Mouse (Mus musculus) right cerebral cortex, adult 18-20 months (tissue): ENCODE measurements around the gene Mkln1.

Experiments used
- DNase-seq: peaks from one replicate; pipeline ENCODE4 v3.0.0; 2022; ENCODE audit warnings: mixed read lengths

Gene Mkln1

GRCm38 (mm10) chr6:31398431-31399205 lies at the start of gene Mkln1:
Gene Mkln1, plus strand, starts transcription at chr6:31398735.
- DNase-seq, result peak; percentile 92

- peak; percentile 48 for DNase-seq
Measured at GRCm38 (mm10) chr6:31356444-31357191, 41.9 kb upstream of the Mkln1 start.

- peak; percentile 76 for DNase-seq
Measured at GRCm38 (mm10) chr6:31357286-31357685, 41.2 kb upstream of the Mkln1 start.

- no peak for DNase-seq
Measured at GRCm38 (mm10) chr6:31362617-31363016, 35.9 kb upstream of the Mkln1 start.

GRCm38 (mm10) chr6:31364399-31364798 lies 34.1 kb upstream of the Mkln1 start:
- DNase-seq, result no peak

GRCm38 (mm10) chr6:31367947-31368346 lies 30.6 kb upstream of the Mkln1 start:
- DNase-seq, result no peak

- no peak for DNase-seq
Measured at GRCm38 (mm10) chr6:31368559-31368958, 30.0 kb upstream of the Mkln1 start.

- DNase-seq, result no peak
Measured at GRCm38 (mm10) chr6:31369875-31370274, 28.7 kb upstream of the Mkln1 start.

GRCm38 (mm10) chr6:31370550-31371061 lies 27.9 kb upstream of the Mkln1 start:
- peak; percentile 26 for DNase-seq

GRCm38 (mm10) chr6:31371140-31371539 lies 27.4 kb upstream of the Mkln1 start:
- no peak for DNase-seq

GRCm38 (mm10) chr6:31372620-31373019 lies 25.9 kb upstream of the Mkln1 start:
- DNase-seq, result no peak

GRCm38 (mm10) chr6:31373084-31373673 lies 25.4 kb upstream of the Mkln1 start:
- DNase-seq, result no peak

- no peak for DNase-seq
Measured at GRCm38 (mm10) chr6:31382989-31383388, 15.5 kb upstream of the Mkln1 start.

- no peak for DNase-seq
Measured at GRCm38 (mm10) chr6:31384794-31385193, 13.7 kb upstream of the Mkln1 start.

- DNase-seq, result no peak
Measured at GRCm38 (mm10) chr6:31385281-31386145, 13.0 kb upstream of the Mkln1 start.

GRCm38 (mm10) chr6:31389716-31390115 lies 8.8 kb upstream of the Mkln1 start:
- no peak for DNase-seq

GRCm38 (mm10) chr6:31390243-31390981 lies 8.1 kb upstream of the Mkln1 start:
- DNase-seq, result peak; percentile 30

- no peak for DNase-seq
Measured at GRCm38 (mm10) chr6:31392871-31393270, 5.7 kb upstream of the Mkln1 start.

GRCm38 (mm10) chr6:31396118-31396517 lies 2.4 kb upstream of the Mkln1 start:
- DNase-seq, result no peak

GRCm38 (mm10) chr6:31397308-31397707 lies 1.2 kb upstream of the Mkln1 start:
- DNase-seq, result no peak

GRCm38 (mm10) chr6:31397775-31398430 lies 632 bp upstream of the Mkln1 start:
- no peak for DNase-seq
